Mouse (Mus musculus) kidney, postnatal 4 days (tissue): ENCODE data around the gene Frat2.
"Not testable (repeated sequence)": the region's sequence is repeated elsewhere in the genome, so short reads cannot be mapped to it uniquely, and the experiment has no call there.

Experiments used
- DNase-seq, 2 experiments: peaks; one replicate each; pipeline ENCODE4 v3.0.0; 2021; ENCODE audit warnings: mixed read lengths in 2 of 2

Gene Frat2

GRCm38 (mm10) chr19:41847992-41848851, at the start of gene Frat2:
TSS of gene Frat2 (minus strand) at chr19:41848132.
- DNase-seq = peak; percentile 90 to 94

GRCm38 (mm10) chr19:41896319-41896711, 48.4 kb upstream of the Frat2 start:
- DNase-seq = no peak

- DNase-seq = peak; percentile 72 to 82
Observed at GRCm38 (mm10) chr19:41895460-41896318, 47.8 kb upstream of the Frat2 start, which contains the start of gene Rrp12. TSS of gene Rrp12 (minus strand) at chr19:41896173.

GRCm38 (mm10) chr19:41894959-41895358, 47.0 kb upstream of the Frat2 start:
- no peak for DNase-seq

GRCm38 (mm10) chr19:41888191-41888590, 40.3 kb upstream of the Frat2 start:
- DNase-seq = no peak

- no peak for DNase-seq
Observed at GRCm38 (mm10) chr19:41883882-41884281, 36.0 kb upstream of the Frat2 start.

- no peak for DNase-seq
Observed at GRCm38 (mm10) chr19:41881842-41882241, 33.9 kb upstream of the Frat2 start.

- DNase-seq = no peak
Observed at GRCm38 (mm10) chr19:41874356-41874755, 26.4 kb upstream of the Frat2 start.

GRCm38 (mm10) chr19:41872285-41872684, 24.4 kb upstream of the Frat2 start:
- no peak for DNase-seq

- not testable (repeated sequence) for DNase-seq
Observed at GRCm38 (mm10) chr19:41869946-41870345, 22.0 kb upstream of the Frat2 start.

GRCm38 (mm10) chr19:41869296-41869695, 21.4 kb upstream of the Frat2 start:
- DNase-seq = no peak

- DNase-seq = no peak
Observed at GRCm38 (mm10) chr19:41866707-41867106, 18.8 kb upstream of the Frat2 start.

GRCm38 (mm10) chr19:41857816-41858310, 9.9 kb upstream of the Frat2 start:
- no peak for DNase-seq

- no peak for DNase-seq
Observed at GRCm38 (mm10) chr19:41857086-41857762, 9.3 kb upstream of the Frat2 start.

- DNase-seq = no peak
Observed at GRCm38 (mm10) chr19:41852423-41852822, 4.5 kb upstream of the Frat2 start.

GRCm38 (mm10) chr19:41850719-41851543, 3.0 kb upstream of the Frat2 start:
- DNase-seq = peak; percentile 40 to 46

GRCm38 (mm10) chr19:41850021-41850718, 2.2 kb upstream of the Frat2 start:
- no peak for DNase-seq

- peak; percentile 70 to 82 for DNase-seq
Observed at GRCm38 (mm10) chr19:41847614-41847991, 329 bp downstream of the Frat2 start.

GRCm38 (mm10) chr19:41847091-41847581, 796 bp downstream of the Frat2 start:
- DNase-seq = peak; percentile 60 to 77

- peak; percentile 45 to 57 for DNase-seq
Observed at GRCm38 (mm10) chr19:41846366-41847090, 1.4 kb downstream of the Frat2 start.
